Mouse (Mus musculus): ENCODE data around the gene Kdm4b. TPM values are rescaled to one million over a fixed set of nuclear protein-coding genes. Genes with fewer than 3 reads are reported as not detected.

Kdm4b gene
- polyA plus RNA-seq, 1 experiment from 2014 or later = 28.9 TPM

DNA sequence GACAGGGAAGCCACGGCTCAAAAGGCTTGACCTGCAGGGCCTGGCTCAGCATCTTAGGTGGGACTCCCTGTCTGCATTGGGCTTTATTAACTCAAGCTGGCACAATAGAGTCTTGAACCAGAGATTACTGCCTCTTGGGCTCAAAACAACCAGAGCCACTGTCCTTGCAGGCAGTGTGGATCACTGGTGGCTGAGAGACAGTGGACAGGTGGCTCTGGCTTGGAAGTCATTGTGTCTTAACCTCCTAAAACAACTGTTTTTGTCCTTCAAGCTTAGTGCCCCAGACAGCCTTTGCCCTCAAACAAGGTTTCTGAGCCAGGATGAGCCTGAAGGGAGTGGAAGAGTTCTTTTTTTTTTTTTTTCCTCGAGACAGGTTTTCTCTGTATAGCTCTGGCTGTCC lies 19.5 kb downstream of the Kdm4b start:
- H3K4me2 ChIP-seq (replicated peaks; ENCODE audit: low read depth, low read length) = no peak overlapping the region
- H3K27ac ChIP-seq (ENCODE audit: low read length) = no peak overlapping the region
- no peaks in the 10 kb centered on the region for H3K9me3 ChIP-seq (ENCODE audit: control insufficient read depth, low read depth, low read length)
- no peak overlapping the region for H3K9ac ChIP-seq (replicated peaks; ENCODE audit: low read depth, low read length)
- no peaks in the 10 kb centered on the region for H3K27me3 ChIP-seq (ENCODE audit: control insufficient read depth, insufficient read depth, low read length)
- no peak overlapping the region for H3K4me3 ChIP-seq (ENCODE audit: low read depth, low read length)
- 68% methylated on average over 2 of the region's 2 CpGs for WGBS
- H3K4me1 ChIP-seq (ENCODE audit: control insufficient read depth, insufficient read depth, low read length) = no peaks in the 10 kb centered on the region
- no peaks in the 10 kb centered on the region for H3K36me3 ChIP-seq (ENCODE audit: control insufficient read depth, insufficient read depth, low read length)
- no peak for ATAC-seq (ENCODE audit: insufficient number of reproducible peaks, insufficient read depth, low FRiP score, low read depth)

DNA sequence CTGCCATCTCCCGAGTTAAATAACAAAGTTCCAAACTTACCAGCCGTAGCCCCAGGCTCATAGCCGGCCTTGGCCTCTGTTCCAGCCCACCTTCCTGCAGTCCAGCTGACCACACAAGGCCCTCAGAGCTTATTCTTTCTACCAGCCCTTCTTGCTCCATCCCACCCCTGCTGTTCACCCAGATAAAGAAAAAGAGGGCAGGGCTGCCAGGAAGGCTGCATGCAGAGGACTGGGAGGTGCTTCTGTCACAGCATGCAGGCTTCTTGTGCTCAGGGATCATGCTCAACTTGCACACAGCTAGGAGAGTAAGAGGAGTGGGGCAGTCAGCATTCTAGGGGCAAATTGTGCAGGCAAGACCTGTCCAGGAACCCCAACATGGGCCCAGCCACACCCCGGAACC lies 22.3 kb downstream of the Kdm4b start:
- no peak overlapping the region for H3K9ac ChIP-seq (replicated peaks; ENCODE audit: low read depth, low read length)
- no peak overlapping the region for H3K27ac ChIP-seq (ENCODE audit: low read length)
- H3K4me2 ChIP-seq (replicated peaks; ENCODE audit: low read depth, low read length) = no peak overlapping the region
- H3K4me3 ChIP-seq (ENCODE audit: low read depth, low read length) = no peak overlapping the region
- ATAC-seq (ENCODE audit: insufficient number of reproducible peaks, insufficient read depth, low FRiP score, low read depth) = no peak
- peaks cover 8% of the 10 kb centered on the region for H3K36me3 ChIP-seq (ENCODE audit: control insufficient read depth, insufficient read depth, low read length)
- H3K4me1 ChIP-seq (ENCODE audit: control insufficient read depth, insufficient read depth, low read length) = no peaks in the 10 kb centered on the region
- no peaks in the 10 kb centered on the region for H3K9me3 ChIP-seq (ENCODE audit: control insufficient read depth, low read depth, low read length)
- 73% methylated on average over 4 of the region's 4 CpGs for WGBS
- no peaks in the 10 kb centered on the region for H3K27me3 ChIP-seq (ENCODE audit: control insufficient read depth, insufficient read depth, low read length)

DNA sequence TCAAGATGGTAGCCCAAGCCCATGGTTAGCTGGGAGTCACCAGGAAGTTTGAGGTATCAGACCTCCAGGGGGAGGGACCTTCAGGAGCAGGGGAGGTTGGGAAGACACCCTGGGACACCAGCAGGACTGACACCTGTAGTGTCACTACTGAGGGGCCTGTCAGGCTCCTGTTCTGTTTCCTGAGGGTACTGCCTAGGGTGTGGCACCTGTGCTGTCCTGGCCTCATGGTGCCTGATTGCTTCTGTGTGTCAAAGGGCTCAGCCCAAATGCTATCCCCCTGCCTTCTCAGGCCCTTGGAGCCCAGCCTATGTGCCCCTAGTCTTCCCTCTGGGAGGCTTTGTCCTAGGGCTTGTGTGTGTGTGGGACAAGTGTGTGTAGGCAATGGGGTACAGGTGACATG lies 22.7 kb downstream of the Kdm4b start:
- Histone ChIP-seq H3K27me3 (ENCODE audit: control insufficient read depth, insufficient read depth, low read length) (no peaks in the 10 kb centered on the region), H3K4me1 (ENCODE audit: control insufficient read depth, insufficient read depth, low read length) (no peaks in the 10 kb centered on the region), H3K4me2 (replicated peaks; ENCODE audit: low read depth, low read length) (no peak overlapping the region), H3K36me3 (ENCODE audit: control insufficient read depth, insufficient read depth, low read length) (peaks cover 10% of the 10 kb centered on the region), H3K27ac (ENCODE audit: low read length) (no peak overlapping the region), H3K9ac (replicated peaks; ENCODE audit: low read depth, low read length) (no peak overlapping the region), H3K4me3 (ENCODE audit: low read depth, low read length) (no peak overlapping the region), H3K9me3 (ENCODE audit: control insufficient read depth, low read depth, low read length) (no peaks in the 10 kb centered on the region)
- no peak for ATAC-seq (ENCODE audit: insufficient number of reproducible peaks, insufficient read depth, low FRiP score, low read depth)

DNA sequence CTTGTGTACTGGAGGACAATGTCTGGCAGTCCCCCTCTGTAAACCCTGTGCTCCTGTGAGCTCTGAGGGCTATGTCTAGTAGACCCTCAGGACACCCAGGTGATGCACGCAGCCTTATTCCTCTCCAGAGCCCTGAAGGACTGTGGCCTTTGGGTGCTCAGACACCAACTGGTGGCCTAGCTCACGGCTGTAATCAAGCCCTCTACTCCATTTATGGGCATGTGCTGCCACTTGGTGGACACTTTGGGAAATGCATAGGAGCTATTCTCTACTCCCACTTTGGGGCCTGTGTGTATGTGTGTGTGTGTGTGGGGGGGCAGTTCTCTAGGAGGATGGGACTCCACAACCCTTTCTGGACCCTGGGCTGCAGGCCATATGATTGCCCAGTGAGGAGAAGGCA lies 24.8 kb downstream of the Kdm4b start:
- no peak overlapping the region for H3K27ac ChIP-seq (ENCODE audit: low read length)
- H3K4me3 ChIP-seq (ENCODE audit: low read depth, low read length) = no peak overlapping the region
- H3K9ac ChIP-seq (replicated peaks; ENCODE audit: low read depth, low read length) = no peak overlapping the region
- H3K9me3 ChIP-seq (ENCODE audit: control insufficient read depth, low read depth, low read length) = no peaks in the 10 kb centered on the region
- H3K4me1 ChIP-seq (ENCODE audit: control insufficient read depth, insufficient read depth, low read length) = no peaks in the 10 kb centered on the region
- peak; percentile 61; the same call in 1 of the 2 replicates for ATAC-seq (ENCODE audit: insufficient number of reproducible peaks, insufficient read depth, low FRiP score, low read depth)
- 35% methylated on average over 2 of the region's 2 CpGs for WGBS
- no peak overlapping the region for H3K4me2 ChIP-seq (replicated peaks; ENCODE audit: low read depth, low read length)
- no peaks in the 10 kb centered on the region for H3K27me3 ChIP-seq (ENCODE audit: control insufficient read depth, insufficient read depth, low read length)
- peaks cover 29% of the 10 kb centered on the region for H3K36me3 ChIP-seq (ENCODE audit: control insufficient read depth, insufficient read depth, low read length)

DNA sequence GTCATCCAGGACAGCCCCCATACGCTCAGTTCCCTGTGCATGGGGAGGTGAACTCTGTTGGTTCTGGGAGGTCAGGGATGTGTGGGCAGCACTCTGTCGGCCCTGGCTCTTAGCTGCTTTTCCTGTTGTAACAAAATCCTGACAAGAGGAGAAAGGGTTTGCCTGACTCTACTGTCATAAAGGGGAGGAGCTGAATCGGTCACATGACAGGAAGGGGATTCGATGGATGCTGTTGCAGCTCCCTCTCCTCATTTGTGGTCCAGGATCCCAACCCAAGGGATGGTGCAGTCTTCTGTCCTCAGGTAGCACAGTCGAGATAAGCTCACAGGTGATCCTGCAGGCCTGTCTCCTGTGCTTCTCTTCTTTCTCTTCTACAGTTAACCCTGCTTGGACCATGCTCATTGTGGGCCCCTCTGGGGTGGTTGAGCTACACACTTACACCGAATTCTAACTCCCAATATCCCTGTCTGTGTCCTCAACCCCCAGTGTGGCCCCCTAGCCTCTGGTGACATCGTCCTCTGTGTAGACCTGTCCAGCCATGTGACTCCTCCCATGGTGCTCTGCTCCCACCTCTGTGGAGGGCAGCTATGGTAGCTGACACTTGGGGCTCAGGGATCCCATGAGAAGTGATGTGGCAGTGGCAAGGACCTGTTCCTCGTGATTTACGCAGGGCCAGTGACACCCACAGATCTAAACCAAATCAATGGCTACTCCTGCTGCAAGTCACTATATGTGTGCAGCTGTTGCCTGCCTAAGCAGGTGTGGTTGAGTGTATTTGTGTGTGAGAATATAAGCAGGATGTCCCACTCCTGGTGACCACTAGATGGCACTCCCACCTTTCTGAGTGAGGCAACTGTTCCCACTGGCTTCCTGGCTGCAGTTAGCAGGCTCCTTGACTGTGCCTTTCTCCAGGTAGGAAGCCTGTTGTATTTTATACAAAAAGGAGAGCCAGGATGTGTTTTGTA lies 31.3 kb downstream of the Kdm4b start:
- H3K9ac ChIP-seq (replicated peaks; ENCODE audit: low read depth, low read length) = no peak overlapping the region
- H3K27ac ChIP-seq (ENCODE audit: low read length) = no peak overlapping the region
- H3K4me2 ChIP-seq (replicated peaks; ENCODE audit: low read depth, low read length) = no peak overlapping the region
- no peaks in the 10 kb centered on the region for H3K27me3 ChIP-seq (ENCODE audit: control insufficient read depth, insufficient read depth, low read length)
- peak; percentile 64; the same call in 1 of the 2 replicates for ATAC-seq (ENCODE audit: insufficient number of reproducible peaks, insufficient read depth, low FRiP score, low read depth)
- 66% methylated on average over 9 of the region's 9 CpGs for WGBS
- H3K9me3 ChIP-seq (ENCODE audit: control insufficient read depth, low read depth, low read length) = no peaks in the 10 kb centered on the region
- no peak overlapping the region for H3K4me3 ChIP-seq (ENCODE audit: low read depth, low read length)
- H3K4me1 ChIP-seq (ENCODE audit: control insufficient read depth, insufficient read depth, low read length) = no peaks in the 10 kb centered on the region
- H3K36me3 ChIP-seq (ENCODE audit: control insufficient read depth, insufficient read depth, low read length) = peaks cover 53% of the 10 kb centered on the region

DNA sequence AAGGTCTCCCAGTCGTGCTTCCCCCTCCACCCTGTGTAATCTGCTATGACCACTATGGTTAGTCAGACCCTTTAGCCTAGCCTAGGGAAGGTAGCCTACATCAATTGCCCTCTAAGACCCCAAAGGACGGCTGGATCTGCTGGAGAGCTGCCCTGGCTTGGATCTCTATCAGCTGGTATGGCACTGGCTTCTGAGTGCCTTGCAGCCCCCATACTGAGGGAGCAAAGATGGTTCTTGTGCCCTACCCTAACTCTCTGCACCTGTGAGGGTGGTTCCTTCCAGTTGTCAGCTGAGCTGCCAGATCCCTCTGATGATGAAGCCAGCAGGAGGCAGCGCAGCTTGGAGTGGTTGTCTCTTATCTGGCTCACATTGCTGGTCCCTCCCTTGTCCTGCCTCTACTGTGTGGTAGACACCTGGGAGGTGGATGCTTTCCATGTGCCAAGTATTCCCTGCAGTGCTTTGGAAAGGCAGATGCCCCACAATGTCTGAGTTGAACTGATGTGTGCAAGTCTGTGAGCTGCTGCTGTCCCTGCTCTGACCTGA lies 33.4 kb downstream of the Kdm4b start:
- H3K9me3 ChIP-seq (ENCODE audit: control insufficient read depth, low read depth, low read length) = no peaks in the 10 kb centered on the region
- no peak overlapping the region for H3K4me2 ChIP-seq (replicated peaks; ENCODE audit: low read depth, low read length)
- no peak for ATAC-seq (ENCODE audit: insufficient number of reproducible peaks, insufficient read depth, low FRiP score, low read depth)
- H3K36me3 ChIP-seq (ENCODE audit: control insufficient read depth, insufficient read depth, low read length) = peaks cover 40% of the 10 kb centered on the region
- no peak overlapping the region for H3K9ac ChIP-seq (replicated peaks; ENCODE audit: low read depth, low read length)
- no peak overlapping the region for H3K27ac ChIP-seq (ENCODE audit: low read length)
- no peaks in the 10 kb centered on the region for H3K27me3 ChIP-seq (ENCODE audit: control insufficient read depth, insufficient read depth, low read length)
- H3K4me1 ChIP-seq (ENCODE audit: control insufficient read depth, insufficient read depth, low read length) = no peaks in the 10 kb centered on the region
- no peak overlapping the region for H3K4me3 ChIP-seq (ENCODE audit: low read depth, low read length)
- 85% methylated on average over 3 of the region's 3 CpGs for WGBS

DNA sequence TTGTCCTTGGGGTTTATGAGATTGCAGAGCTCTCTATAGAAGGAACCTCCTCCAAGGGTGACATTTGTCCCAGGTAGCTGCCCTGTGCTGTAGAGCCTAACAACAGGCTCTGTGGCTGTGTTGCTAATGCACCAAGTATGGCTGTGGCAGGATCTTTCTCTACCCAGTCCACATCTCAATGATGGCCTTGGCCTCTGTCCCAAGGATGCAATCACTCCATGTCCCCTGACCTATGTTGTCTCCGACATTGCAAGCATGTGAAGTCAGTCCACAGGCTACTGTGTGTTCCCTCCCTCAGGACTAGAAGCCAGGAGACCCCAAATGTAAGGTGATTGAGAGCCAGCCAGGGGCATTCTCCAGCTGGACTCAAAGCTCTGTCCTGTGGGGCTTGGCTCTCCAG lies 34.0 kb downstream of the Kdm4b start:
- H3K9ac ChIP-seq (replicated peaks; ENCODE audit: low read depth, low read length) = no peak overlapping the region
- H3K27me3 ChIP-seq (ENCODE audit: control insufficient read depth, insufficient read depth, low read length) = no peaks in the 10 kb centered on the region
- no peak for ATAC-seq (ENCODE audit: insufficient number of reproducible peaks, insufficient read depth, low FRiP score, low read depth)
- no peak overlapping the region for H3K4me3 ChIP-seq (ENCODE audit: low read depth, low read length)
- 85% methylated on average over 1 of the region's 1 CpGs for whole genome bisulfite sequencing
- no peaks in the 10 kb centered on the region for H3K9me3 ChIP-seq (ENCODE audit: control insufficient read depth, low read depth, low read length)
- H3K4me1 ChIP-seq (ENCODE audit: control insufficient read depth, insufficient read depth, low read length) = no peaks in the 10 kb centered on the region
- no peak overlapping the region for H3K4me2 ChIP-seq (replicated peaks; ENCODE audit: low read depth, low read length)
- no peak overlapping the region for H3K27ac ChIP-seq (ENCODE audit: low read length)
- H3K36me3 ChIP-seq (ENCODE audit: control insufficient read depth, insufficient read depth, low read length) = peaks cover 34% of the 10 kb centered on the region

DNA sequence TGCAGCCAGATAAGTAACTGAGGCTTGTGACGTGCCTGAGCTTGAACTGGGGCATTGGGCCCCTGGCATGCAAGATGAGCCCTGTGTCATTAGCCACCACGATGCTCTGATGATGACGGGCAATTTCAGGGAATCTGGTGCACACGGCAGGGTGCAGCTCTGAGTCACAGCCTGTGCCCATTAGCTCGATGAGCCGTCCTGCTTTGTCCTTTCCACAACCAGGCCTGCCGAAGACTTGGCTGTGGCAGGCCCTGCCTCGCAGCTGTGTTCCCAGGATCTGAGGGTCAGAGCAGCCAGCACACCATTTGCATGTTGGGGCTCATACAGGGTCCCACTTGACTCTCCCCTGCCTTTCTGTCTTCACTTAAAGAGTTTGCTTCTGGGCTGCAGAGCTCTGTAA lies 34.6 kb downstream of the Kdm4b start:
- no peak overlapping the region for H3K4me3 ChIP-seq (ENCODE audit: low read depth, low read length)
- H3K9ac ChIP-seq (replicated peaks; ENCODE audit: low read depth, low read length) = no peak overlapping the region
- H3K4me2 ChIP-seq (replicated peaks; ENCODE audit: low read depth, low read length) = no peak overlapping the region
- no peaks in the 10 kb centered on the region for H3K9me3 ChIP-seq (ENCODE audit: control insufficient read depth, low read depth, low read length)
- no peak overlapping the region for H3K27ac ChIP-seq (ENCODE audit: low read length)
- WGBS = 75% methylated on average over 8 of the region's 8 CpGs
- peaks cover 29% of the 10 kb centered on the region for H3K36me3 ChIP-seq (ENCODE audit: control insufficient read depth, insufficient read depth, low read length)
- ATAC-seq (ENCODE audit: insufficient number of reproducible peaks, insufficient read depth, low FRiP score, low read depth) = no peak
- 0 out of 2 replicates have a peak, but pooled peaks cover 3% of the 10 kb centered on the region for H3K4me1 ChIP-seq (ENCODE audit: control insufficient read depth, insufficient read depth, low read length)
- H3K27me3 ChIP-seq (ENCODE audit: control insufficient read depth, insufficient read depth, low read length) = no peaks in the 10 kb centered on the region

Data from stomach, embryonic 14.5 days (tissue).